Mouse (Mus musculus) MEL (cell line): ENCODE data around the gene Ppt2.

Experiments used
- CTCF ChIP-seq, 3 experiments: IDR thresholded peaks in 2 of 3; conservative IDR thresholded peaks in 1 of 3; 2 replicates each; pipeline ENCODE4 v1.5.1; 2011 to 2012; ENCODE audit warnings: low read length in 3 of 3, low read depth in 2 of 3, mild to moderate bottlenecking in 2 of 3, improper control_type of control experiment in 1 of 3, inconsistent platforms in 1 of 3, mixed read lengths in 1 of 3, moderate library complexity in 1 of 3; ENCODE audit not compliant: control insufficient read depth in 1 of 3, insufficient read depth in 1 of 3, poor library complexity in 1 of 3, severe bottlenecking in 1 of 3
- E2F4 ChIP-seq: IDR thresholded peaks from 2 replicates; pipeline ENCODE4 v1.6.1; 2011; ENCODE audit warnings: low read depth, low read length, improper control_type of control experiment, borderline replicate concordance
- ZNF384 ChIP-seq: IDR thresholded peaks from 2 replicates; pipeline ENCODE4 v1.6.1; 2012; ENCODE audit warnings: low read depth, mild to moderate bottlenecking, inconsistent platforms, low read length, improper control_type of control experiment

DNA sequence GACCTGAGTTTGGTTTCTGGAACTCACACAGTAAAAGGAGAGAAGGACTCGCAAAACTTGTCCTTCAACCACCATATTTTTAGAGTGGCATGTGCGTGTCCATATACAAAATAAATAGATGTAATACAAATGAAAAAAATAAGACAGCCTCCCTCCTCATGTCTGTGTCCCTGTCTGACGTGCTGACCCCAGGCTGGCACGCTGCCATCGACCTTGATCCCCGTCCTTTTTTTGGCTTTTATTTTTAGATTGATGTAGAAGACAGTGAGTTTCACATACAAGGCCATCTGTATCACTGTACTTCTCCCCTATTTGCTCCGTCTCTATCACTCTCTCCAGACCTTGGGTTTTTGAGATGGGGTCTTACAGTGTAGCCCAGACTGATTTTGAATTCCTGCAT is 36.2 kb upstream of the Ppt2 start:
- TF ChIP-seq ZNF384, result no peak
- no peak for TF ChIP-seq CTCF (IDR thresholded peaks at IDR 0.05 in 2 of 3, conservative IDR thresholded peaks at IDR 0.05 in 1 of 3; ENCODE audit: control insufficient read depth in 1 of 3, insufficient read depth in 1 of 3, low read depth in 2 of 3, low read length in 3 of 3, poor library complexity in 1 of 3, severe bottlenecking in 1 of 3)
- no peak for TF ChIP-seq E2F4
